Mouse (Mus musculus): ENCODE measurements around the gene Exosc7.

DNA sequence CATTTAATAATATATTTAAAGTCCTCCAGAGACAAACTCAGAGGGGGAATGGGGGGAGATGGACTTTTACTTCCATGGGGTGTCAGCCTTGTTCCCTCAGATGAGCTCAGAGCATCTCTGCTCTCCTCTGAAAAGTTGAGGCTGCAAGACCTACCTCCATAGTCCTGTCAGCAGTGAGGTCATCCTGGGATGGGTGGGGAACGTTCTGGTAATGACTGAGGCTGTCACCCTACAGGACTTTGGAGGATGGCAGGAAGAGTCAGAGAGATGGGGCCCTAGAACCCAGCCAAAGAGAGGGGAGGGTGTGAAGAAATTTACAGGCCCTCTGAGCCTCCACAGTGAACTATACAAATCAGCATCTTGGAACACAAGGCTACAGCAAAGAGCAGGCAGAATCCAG is 38.5 kb downstream of the Exosc7 start:
- TF ChIP-seq CTCF (IDR thresholded peaks at IDR 0.05; ENCODE audit: low read depth), result no peak
- no peak for TF ChIP-seq EP300 (IDR thresholded peaks at IDR 0.05; ENCODE audit: low read depth)
